ENCODE assay signal across 25 mouse cellular contexts in the genomic region with DNA sequence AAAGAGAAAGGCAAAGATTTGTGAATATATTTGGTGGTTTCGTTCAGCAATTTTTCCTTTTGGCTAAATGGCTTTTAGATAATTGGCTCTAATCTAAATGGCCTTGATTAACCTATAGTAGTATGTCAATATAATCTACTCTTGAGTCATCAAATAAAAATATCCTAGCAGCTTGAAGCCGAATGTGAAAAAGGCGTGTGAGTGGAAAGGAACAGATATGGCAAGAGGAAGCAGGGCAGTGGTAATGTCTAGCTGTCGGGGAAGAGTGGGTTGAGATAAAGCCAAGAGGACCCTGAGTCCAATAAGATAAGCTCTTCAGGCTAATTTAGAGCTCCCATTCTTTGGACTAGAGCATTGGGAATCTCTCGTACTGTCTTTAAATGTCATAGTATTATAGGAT.
DNase-seq lines count a peak whose midpoint lies in the region; ATAC-seq and TF ChIP-seq lines count a peak whose summit lies in the region.
"Had no signal": no experiment of that assay in that cellular context is flagged by ENCODE, and none has a peak within 500 bp of the region (broad histone marks: within the 10 kb centered on the region; RNA-seq: fewer than 3 reads in every experiment).

No protein-coding gene starts in this region.

- no peak for TF ChIP-seq CTCF in liver, embryonic 14.5 days (IDR thresholded peaks at IDR 0.05; ENCODE audit: low read depth)

- TF ChIP-seq EP300 in liver, embryonic 14.5 days (IDR thresholded peaks at IDR 0.05; ENCODE audit: low read depth) = peak; percentile 57

- peaks cover 8% of the 10 kb centered on the region in 2 experiments for H3K4me1 ChIP-seq in liver, embryonic 14.5 days (replicated peaks; ENCODE audit: control insufficient read depth in 2 of 2, insufficient read depth in 2 of 2, low read length in 1 of 2)
- no peaks in the 10 kb centered on the region for H3K4me1 ChIP-seq in kidney, embryonic 16.5 days (ENCODE audit: insufficient read depth, low read length)
- H3K4me1 ChIP-seq: embryonic facial prominence, embryonic 15.5 days; forebrain, embryonic 10.5 days; hindbrain, embryonic 15.5 days had no signal

- no peak overlapping the region for H3K9ac ChIP-seq in liver, embryonic 14.5 days (replicated peaks)
- no peak overlapping the region for H3K9ac ChIP-seq in kidney, embryonic 16.5 days (replicated peaks; ENCODE audit: low read length)
- H3K9ac ChIP-seq: embryonic facial prominence, embryonic 15.5 days; heart, embryonic 13.5 days; hindbrain, embryonic 15.5 days had no signal

- H3K27me3 ChIP-seq in liver, embryonic 14.5 days (ENCODE audit: control insufficient read depth, insufficient read depth, low read length) = no peaks in the 10 kb centered on the region
- no peaks in the 10 kb centered on the region for H3K27me3 ChIP-seq in kidney, embryonic 16.5 days (ENCODE audit: insufficient read depth, low read length)
- H3K27me3 ChIP-seq: embryonic facial prominence, embryonic 15.5 days; heart, embryonic 13.5 days; hindbrain, embryonic 15.5 days had no signal

- 0 out of 2 replicates have a peak, but pooled peaks have one; percentile 22 for ATAC-seq in frontal cortex, adult (ENCODE audit: low TSS enrichment)
- ATAC-seq in liver, embryonic 14.5 days (ENCODE audit: insufficient read depth) = peak; percentile 59; the same call in 1 of the 2 replicates
- no peak for ATAC-seq in kidney, embryonic 16.5 days (ENCODE audit: low FRiP score, low TSS enrichment)
- ATAC-seq: activated CD4-positive, CD25-positive, alpha-beta regulatory T cell, adult 4 months; CD4-positive, CD25-positive, alpha-beta regulatory T cell, adult 4 months; forebrain, embryonic 14.5 days; Patski had no signal

- H3K4me3 ChIP-seq in liver, embryonic 14.5 days (ENCODE audit: insufficient read depth in 1 of 2, low read depth in 2 of 2, low read length in 2 of 2) = no peak overlapping the region
- no peak overlapping the region for H3K4me3 ChIP-seq in kidney, embryonic 16.5 days (ENCODE audit: low read length)
- H3K4me3 ChIP-seq: embryonic facial prominence, embryonic 15.5 days; erythroblast, embryonic 14.5 days; forebrain, embryonic 10.5 days; heart, embryonic 13.5 days; hindbrain, embryonic 15.5 days had no signal

- no peak overlapping the region for H3K4me2 ChIP-seq in liver, embryonic 14.5 days (ENCODE audit: low read depth)
- no peak overlapping the region for H3K4me2 ChIP-seq in kidney, embryonic 16.5 days (replicated peaks; ENCODE audit: low read depth, low read length)
- H3K4me2 ChIP-seq: embryonic facial prominence, embryonic 15.5 days; heart, embryonic 13.5 days; hindbrain, embryonic 15.5 days had no signal

- H3K27ac ChIP-seq in liver, embryonic 14.5 days = no peak overlapping the region
- no peak overlapping the region for H3K27ac ChIP-seq in kidney, embryonic 16.5 days (ENCODE audit: low read length)
- H3K27ac ChIP-seq: embryonic facial prominence, embryonic 15.5 days; forebrain, embryonic 10.5 days; heart, embryonic 13.5 days; hindbrain, embryonic 15.5 days had no signal

- 17% methylated on average over 5 of the region's 5 CpGs for WGBS in liver, embryonic 14.5 days (ENCODE audit: insufficient replicate concordance)
- 88% methylated on average over 5 of the region's 5 CpGs for WGBS in kidney, embryonic 16.5 days

- no peaks in the 10 kb centered on the region for H3K36me3 ChIP-seq in liver, embryonic 14.5 days (replicated peaks; ENCODE audit: control insufficient read depth, insufficient read depth, low read depth)
- H3K36me3 ChIP-seq in kidney, embryonic 16.5 days (ENCODE audit: insufficient read depth, low read length) = no peaks in the 10 kb centered on the region
- H3K36me3 ChIP-seq: embryonic facial prominence, embryonic 15.5 days; forebrain, embryonic 10.5 days; G1E; heart, embryonic 13.5 days; hindbrain, embryonic 15.5 days had no signal

- DNase-seq in frontal cortex, postnatal 36 days (ENCODE audit: low spot score in 2 of 2) = no peak
- peak; percentile 20 for DNase-seq in c-Kit-positive CD71-positive TER-119-negative erythroid progenitor cells, embryonic 14.5 days (ENCODE audit: low read depth)
- peak in 2 of 3 experiments; percentile 4 to 9 for DNase-seq in liver, embryonic 14.5 days (ENCODE audit: low read depth in 3 of 3, low spot score in 3 of 3)
- no peak for DNase-seq in thymus, postnatal 14 days
- no peak for DNase-seq in urinary bladder, postnatal 4 days (ENCODE audit: low spot score in 2 of 2)
- DNase-seq: adrenal gland, postnatal 14 days; B cell, adult 2 months; cerebellum, adult 11 months; cerebellum, adult 8-10 months; cerebellum, postnatal 14 days; embryo, embryonic 11 days; gastrocnemius, postnatal 10 days; heart, postnatal 36 days had no signal

- H3K9me3 ChIP-seq in liver, embryonic 14.5 days (ENCODE audit: control insufficient read depth, low read length) = no peaks in the 10 kb centered on the region
- H3K9me3 ChIP-seq in kidney, embryonic 16.5 days (ENCODE audit: low read length) = no peaks in the 10 kb centered on the region
- H3K9me3 ChIP-seq: embryonic facial prominence, embryonic 15.5 days; forebrain, embryonic 10.5 days; heart, embryonic 13.5 days; hindbrain, embryonic 15.5 days had no signal

Comparison
In these comparisons a context has a peak if more than half of its experiments do, and no peak if none do; other contexts are left out.
1. DNase-seq: peak in c-Kit-positive CD71-positive TER-119-negative erythroid progenitor cells, embryonic 14.5 days (single experiment) and liver, embryonic 14.5 days (2 of 3); none in frontal cortex, postnatal 36 days (0 of 2), thymus, postnatal 14 days (single experiment) and urinary bladder, postnatal 4 days (0 of 2).